Mouse (Mus musculus) kidney, adult 2 months (tissue): ENCODE data around the gene Gm45208. TPM values are rescaled to one million over a fixed set of nuclear protein-coding genes. Genes with fewer than 3 reads are reported as not detected.
"Not testable (repeated sequence)": the region's sequence is repeated elsewhere in the genome, so short reads cannot be mapped to it uniquely, and the experiment has no call there.

Experiments
- DNase-seq: peaks from one replicate; pipeline ENCODE4 v3.0.0; 2021
- H3K27ac ChIP-seq: fragments of 200-500 bp; 2 replicates; pipeline ENCODE4 v1.5.1; 2012; ENCODE audit warnings: low read depth, low read length, control low read depth, inconsistent platforms; ENCODE audit not compliant: insufficient read depth
- H3K27me3 ChIP-seq: fragments of 200-500 bp; replicated peaks from 2 replicates; pipeline ENCODE4 v1.6.1; 2012; ENCODE audit warnings: mild to moderate bottlenecking, moderate library complexity, low read length, inconsistent platforms; ENCODE audit not compliant: control insufficient read depth, insufficient read depth
- H3K36me3 ChIP-seq: fragments of 200-500 bp; 2 replicates; pipeline ENCODE4 v1.6.1; 2012; ENCODE audit warnings: mild to moderate bottlenecking, moderate library complexity, low read length, inconsistent platforms; ENCODE audit not compliant: control insufficient read depth, insufficient read depth
- H3K4me1 ChIP-seq: fragments of 200-500 bp; 2 replicates; pipeline ENCODE4 v1.6.1; 2011; ENCODE audit warnings: low read length; ENCODE audit not compliant: control insufficient read depth, insufficient read depth
- H3K4me3 ChIP-seq: fragments of 200-500 bp; 2 replicates; pipeline ENCODE4 v1.5.1; 2011; ENCODE audit warnings: mild to moderate bottlenecking, low read depth, low read length, control low read depth; ENCODE audit not compliant: insufficient read depth
- CTCF ChIP-seq: fragments of 200-500 bp; conservative IDR thresholded peaks from 2 replicates; pipeline ENCODE4 v1.5.1; 2011; ENCODE audit warnings: low read depth, mild to moderate bottlenecking, control low read depth, low read length, moderate library complexity, mixed read lengths; ENCODE audit not compliant: insufficient read depth, insufficient read length
- POLR2A ChIP-seq: fragments of 200-500 bp; IDR thresholded peaks from one replicate; pipeline ENCODE4 v1.6.1; 2011; ENCODE audit warnings: low read depth, low read length, control low read depth
- WGBS: fragments of 180-500 bp; shearing (Covaris S2); methylation state at CpG from one replicate; pipeline ENCODE4 v1.1.7; 2018; 5-methylcytosine and 5-hydroxymethylcytosine counted together
- polyA plus RNA-seq: library from polyadenylated mRNA; depleted of rRNA; stranded (reverse); fragments of >200 nt; gene quantifications from 2 replicates; pipeline ENCODE4 v1.2.3, GENCODE M21; 2012

Gm45208 gene
- polyA plus RNA-seq, 1 experiment = 0.28 TPM

DNA sequence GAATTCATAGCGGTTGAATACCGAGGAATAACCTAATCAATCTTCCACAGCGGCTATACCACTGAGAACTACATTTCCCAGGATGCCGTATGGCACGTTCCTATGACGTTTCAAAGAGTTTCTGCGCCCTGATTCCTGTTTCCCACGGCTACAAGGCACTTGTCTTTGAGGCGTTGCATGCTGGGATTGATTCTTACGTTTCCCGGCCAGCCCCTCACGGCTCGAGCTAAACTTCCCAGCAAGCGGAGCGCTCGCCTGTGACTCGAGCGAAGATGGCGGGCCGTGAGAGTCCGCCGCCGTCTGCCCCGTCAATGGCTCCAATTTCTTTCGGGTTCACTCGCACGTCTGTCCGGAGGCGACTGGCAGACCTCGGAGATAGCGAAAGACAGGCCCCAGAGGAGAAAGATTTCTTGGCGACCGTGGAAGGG is 25.1 kb upstream of the Gm45208 start, which contains the start of gene Gpkow:
Gene Gpkow, plus strand, starts transcription at position 178 of the 428 bp plus-strand sequence.
- H3K36me3 ChIP-seq = no peaks in the 10 kb centered on the region; the same call in 1 of the 2 replicates
- peak within 1 kb of the TSS; percentile 51 for H3K27ac ChIP-seq
- TF ChIP-seq POLR2A (no peak), CTCF (no peak)
- H3K4me3 ChIP-seq = peak within 1 kb of the TSS; percentile 85
- DNase-seq = peak; percentile 94
- no peaks in the 10 kb centered on the region for H3K27me3 ChIP-seq
- peaks cover 6% of the 10 kb centered on the region for H3K4me1 ChIP-seq
- WGBS = 2% methylated on average over 33 of the region's 33 CpGs

DNA sequence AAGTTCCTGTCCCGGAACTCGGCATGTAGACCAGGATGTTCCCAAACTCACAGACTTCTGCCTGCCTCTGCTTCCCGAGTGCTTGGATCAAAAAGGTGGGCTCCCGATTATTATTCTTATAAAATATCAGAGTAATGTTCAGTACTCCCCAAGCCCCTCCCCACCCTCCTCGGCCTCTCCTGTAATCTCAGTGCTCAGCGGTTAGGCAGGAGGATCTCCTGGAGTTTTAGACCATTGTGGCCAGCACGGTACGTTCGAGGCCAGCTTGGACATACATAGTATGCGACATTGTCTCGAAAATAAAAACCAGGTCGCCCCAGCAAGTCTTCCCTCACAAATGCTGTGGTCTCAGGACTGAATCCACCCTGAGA is 8.3 kb upstream of the Gm45208 start:
- not testable (repeated sequence) for DNase-seq, H3K27me3 ChIP-seq, H3K4me1 ChIP-seq, H3K27ac ChIP-seq, H3K36me3 ChIP-seq
- WGBS = 2% methylated on average over 6 of the region's 12 CpGs
- peak overlapping the region; percentile 59 for H3K4me3 ChIP-seq

DNA sequence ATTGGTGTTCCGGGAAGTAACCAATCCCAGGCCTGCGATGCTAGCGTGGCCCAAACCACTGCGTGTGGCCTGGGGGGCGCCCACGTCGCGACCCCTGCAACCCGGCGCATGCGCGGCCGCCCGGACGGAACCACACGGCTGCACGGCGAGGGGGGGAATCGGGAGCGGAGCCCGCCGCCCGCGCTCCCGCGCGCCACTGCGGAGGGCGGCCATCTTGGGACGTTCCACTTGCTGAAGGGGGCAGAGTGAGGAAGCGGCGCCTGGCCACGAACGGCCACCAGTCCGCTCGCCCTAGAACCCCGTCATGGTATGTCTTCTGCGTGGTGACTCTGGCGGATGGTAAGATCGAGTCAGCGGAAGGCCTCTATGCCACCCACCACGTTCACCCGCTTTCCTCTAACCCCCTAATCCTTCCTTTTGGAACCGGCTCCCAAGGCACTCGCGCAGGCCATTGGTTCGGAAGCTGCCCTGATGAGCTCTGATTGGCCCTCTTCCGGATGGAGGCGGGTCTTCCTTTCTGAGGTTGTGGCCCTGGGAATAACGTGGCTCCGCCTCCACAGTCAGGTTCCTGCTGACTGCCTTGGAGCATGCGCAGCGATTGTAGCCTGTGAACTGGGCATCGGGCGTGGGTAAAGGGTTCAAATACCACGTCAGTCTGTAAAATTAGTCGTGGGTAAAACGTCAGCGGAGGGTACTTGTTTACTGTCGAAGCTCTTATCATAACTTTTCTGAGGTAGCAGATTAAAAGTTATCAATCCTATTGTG is 7.7 kb upstream of the Gm45208 start, which contains the start of gene Wdr45:
Gene Wdr45, plus strand, starts transcription at position 199 of the 765 bp plus-strand sequence.
- DNase-seq = peak; percentile 98
- peak within 1 kb of the TSS; percentile 93 for H3K27ac ChIP-seq
- not testable (repeated sequence) for H3K27me3 ChIP-seq, H3K4me1 ChIP-seq, H3K36me3 ChIP-seq
- peak within 1 kb of the TSS; percentile 59 for H3K4me3 ChIP-seq
- WGBS = 0% methylated on average over 45 of the region's 60 CpGs

DNA sequence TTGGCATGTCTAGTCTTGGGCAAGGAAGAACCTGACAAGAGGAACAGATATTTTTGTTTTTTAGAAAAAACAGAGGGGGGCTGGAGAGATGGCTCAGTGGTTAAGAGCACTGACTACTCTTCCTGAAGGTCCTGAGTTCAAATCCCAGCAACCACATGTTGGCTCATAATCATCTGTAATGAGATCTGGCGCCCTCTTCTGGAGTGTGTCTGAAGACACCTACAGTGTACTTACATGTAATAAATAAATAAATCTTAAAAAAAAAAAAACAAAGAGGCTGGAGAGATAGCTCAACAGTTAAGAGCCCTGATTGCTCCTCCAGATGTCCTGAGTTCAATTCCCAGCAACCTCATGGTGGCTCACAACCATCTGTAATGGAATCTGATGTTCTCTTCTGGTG is 6.0 kb upstream of the Gm45208 start:
- WGBS = 40% methylated on average over 1 of the region's 1 CpGs
- H3K4me3 ChIP-seq, H3K27ac ChIP-seq, H3K36me3 ChIP-seq, DNase-seq, H3K4me1 ChIP-seq, H3K27me3 ChIP-seq: not testable (repeated sequence)

DNA sequence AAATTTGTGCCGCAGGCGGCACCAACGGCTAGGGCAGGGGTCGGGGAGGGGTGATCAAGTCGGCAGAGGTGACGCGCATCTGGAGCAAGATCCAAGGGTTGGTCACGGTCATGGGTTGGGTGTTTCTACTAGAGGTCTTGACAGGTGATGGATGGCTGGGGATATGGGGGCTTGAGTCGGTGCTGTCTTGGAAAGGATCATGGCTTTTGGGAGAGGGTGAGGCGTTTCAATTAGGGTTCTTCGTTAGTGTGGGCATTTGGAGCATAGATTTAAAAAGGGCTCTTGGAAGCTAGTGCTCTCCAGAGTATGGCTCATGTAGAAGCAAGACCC is 202 bp downstream of the Gm45208 start:
- DNase-seq = no peak
- H3K27ac ChIP-seq = peak overlapping the region; percentile 45; the same call in 1 of the 2 replicates
- H3K27me3 ChIP-seq = no peaks in the 10 kb centered on the region
- no peaks in the 10 kb centered on the region for H3K36me3 ChIP-seq
- no peak for TF ChIP-seq CTCF
- TF ChIP-seq POLR2A = no peak
- H3K4me1 ChIP-seq = no peaks in the 10 kb centered on the region
- under 1% methylated on average over 11 of the region's 11 CpGs for WGBS
- peak overlapping the region; percentile 97 for H3K4me3 ChIP-seq

DNA sequence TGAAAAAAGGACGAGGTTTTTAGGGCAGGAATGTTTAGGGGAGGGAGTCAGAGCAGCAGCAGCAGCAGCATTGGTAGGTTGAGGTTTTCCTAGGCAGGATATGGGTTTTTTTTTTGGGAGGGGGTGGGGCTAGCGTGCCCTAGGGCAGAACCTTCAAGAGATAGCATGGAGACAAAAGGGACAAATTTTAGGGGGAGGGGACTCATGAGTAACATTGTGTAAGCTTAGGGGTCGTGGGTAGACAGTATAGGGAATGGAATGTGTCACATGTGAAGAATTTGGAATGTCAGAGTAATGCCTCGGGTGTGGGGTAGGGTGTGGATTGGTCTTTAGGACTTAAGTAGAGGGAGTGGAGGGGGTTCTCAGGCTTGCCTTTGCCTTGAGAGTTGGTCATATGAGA is 646 bp downstream of the Gm45208 start:
- no peaks in the 10 kb centered on the region for H3K27me3 ChIP-seq
- no peaks in the 10 kb centered on the region for H3K36me3 ChIP-seq
- peak overlapping the region; percentile 97 for H3K4me3 ChIP-seq
- H3K27ac ChIP-seq = no peak overlapping the region
- whole genome bisulfite sequencing = 6% methylated on average over 4 of the region's 4 CpGs
- no peak for DNase-seq
- no peaks in the 10 kb centered on the region for H3K4me1 ChIP-seq
- TF ChIP-seq POLR2A (no peak), CTCF (no peak)

DNA sequence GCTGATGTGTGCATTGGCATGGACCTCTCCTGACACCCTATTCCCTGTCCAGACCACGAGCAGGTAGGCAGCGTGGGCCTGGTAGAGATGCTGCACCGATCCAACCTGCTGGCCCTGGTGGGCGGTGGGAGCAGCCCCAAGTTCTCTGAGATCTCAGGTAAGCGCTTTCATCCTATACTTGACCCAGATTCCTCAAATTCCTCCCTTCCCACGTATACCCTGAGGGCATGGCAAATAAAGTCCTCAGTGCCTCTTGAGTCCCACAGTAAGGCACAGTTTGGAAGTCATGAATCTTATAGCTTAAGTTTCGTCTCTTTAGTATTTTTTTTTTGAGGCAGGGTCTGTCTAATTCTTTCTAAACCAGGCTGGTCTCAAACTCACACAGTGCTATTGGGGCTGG is 2.1 kb downstream of the Gm45208 start:
- TF ChIP-seq CTCF (no peak), POLR2A (no peak)
- Histone ChIP-seq H3K36me3 (no peaks in the 10 kb centered on the region), H3K27me3 (no peaks in the 10 kb centered on the region), H3K27ac (no peak overlapping the region), H3K4me1 (0 out of 2 replicates have a peak, but pooled peaks cover 3% of the 10 kb centered on the region), H3K4me3 (no peak overlapping the region)
- no peak for DNase-seq
- WGBS = 81% methylated on average over 7 of the region's 7 CpGs

DNA sequence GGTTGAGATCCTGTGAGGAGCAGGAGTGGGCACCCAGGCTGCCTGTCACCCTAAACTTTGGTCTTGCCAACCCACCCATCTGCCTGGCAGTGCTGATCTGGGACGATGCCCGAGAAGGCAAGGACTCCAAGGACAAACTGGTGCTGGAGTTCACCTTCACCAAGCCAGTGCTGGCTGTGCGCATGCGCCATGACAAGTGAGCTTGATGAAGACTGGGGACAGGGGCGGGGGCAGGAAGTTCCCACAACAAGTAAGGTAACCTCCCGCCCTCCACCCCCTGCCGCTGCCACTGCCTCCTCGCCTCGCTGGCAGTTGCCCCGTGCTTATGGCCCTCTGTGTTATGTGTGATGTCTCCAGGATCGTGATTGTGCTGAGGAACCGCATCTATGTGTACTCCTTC is 3.8 kb downstream of the Gm45208 start:
- Histone ChIP-seq H3K36me3 (no peaks in the 10 kb centered on the region), H3K4me3 (no peak overlapping the region), H3K27me3 (no peaks in the 10 kb centered on the region), H3K4me1 (0 out of 2 replicates have a peak, but pooled peaks cover 3% of the 10 kb centered on the region), H3K27ac (no peak overlapping the region)
- 92% methylated on average over 12 of the region's 12 CpGs for WGBS
- DNase-seq = no peak
- no peak for TF ChIP-seq POLR2A
- no peak for TF ChIP-seq CTCF
